Mouse (Mus musculus) midbrain, embryonic 16.5 days (tissue): Measurements from ENCODE around the gene Cdrt4. TPM values are rescaled to one million over a fixed set of nuclear protein-coding genes. Genes with fewer than 3 reads are reported as not detected.

Experiments used
- ATAC-seq: fragments of 200-750 bp; cut with Nextera tagmentation; 2 replicates; pipeline ENCODE4 v1.8.0; 2017; ENCODE audit warnings: moderate TSS enrichment
- H3K27ac ChIP-seq: fragments of 300-500 bp; sonication (generic); 2 replicates; pipeline ENCODE4 v1.5.1; 2014; ENCODE audit warnings: mild to moderate bottlenecking, low read length, mixed read lengths
- H3K27me3 ChIP-seq: fragments of 300-500 bp; sonication (generic); 2 replicates; pipeline ENCODE4 v1.6.1; 2014; ENCODE audit warnings: low read depth, low read length, mixed read lengths; ENCODE audit not compliant: control insufficient read depth, insufficient read depth
- H3K36me3 ChIP-seq: fragments of 300-500 bp; sonication (generic); 2 replicates; pipeline ENCODE4 v1.6.1; 2014; ENCODE audit warnings: mild to moderate bottlenecking, low read length, moderate library complexity, mixed read lengths; ENCODE audit not compliant: control insufficient read depth, insufficient read depth
- H3K4me1 ChIP-seq: fragments of 300-500 bp; sonication (generic); 2 replicates; pipeline ENCODE4 v1.6.1; 2014; ENCODE audit warnings: mild to moderate bottlenecking, low read length, mixed read lengths; ENCODE audit not compliant: control insufficient read depth, insufficient read depth
- H3K4me2 ChIP-seq: fragments of 300-500 bp; sonication (generic); 2 replicates; pipeline ENCODE4 v1.6.1; 2014; ENCODE audit warnings: mild to moderate bottlenecking, low read length, mixed read lengths
- H3K4me3 ChIP-seq: fragments of 300-500 bp; sonication (generic); 2 replicates; pipeline ENCODE4 v1.5.1; 2014; ENCODE audit warnings: low read depth, mild to moderate bottlenecking, low read length, moderate library complexity, mixed read lengths
- H3K9ac ChIP-seq: fragments of 300-500 bp; sonication (generic); 2 replicates; pipeline ENCODE4 v1.6.1; 2014; ENCODE audit warnings: low read depth, low read length, mixed read lengths
- H3K9me3 ChIP-seq: fragments of 300-500 bp; sonication (generic); replicated peaks from 2 replicates; pipeline ENCODE4 v1.6.1; 2014; ENCODE audit warnings: mild to moderate bottlenecking, low read length, mixed read lengths; ENCODE audit not compliant: control insufficient read depth, poor library complexity, severe bottlenecking
- WGBS: fragments of 180-500 bp; shearing (Covaris S2); extraction: QIAGEN DNeasy Blood & Tissue Kit; methylation state at CpG from one replicate; pipeline ENCODE4 v1.1.7; 2014; 5-methylcytosine and 5-hydroxymethylcytosine counted together
- polyA plus RNA-seq: library from polyadenylated mRNA; unstranded; fragments of >200 nt; fragmentation: Nextera tagmentation; extraction: Ambion mirVana; gene quantifications from 2 replicates; pipeline ENCODE4 v1.2.1, GENCODE M21; 2015

Cdrt4 gene
- polyA plus RNA-seq, 1 experiment from 2014 or later, result not detected

GRCm38 (mm10) chr11:62934795-62935514 is 16.0 kb upstream of the Cdrt4 start:
- H3K9ac ChIP-seq, result no peak overlapping the region
- no peak overlapping the region for H3K4me3 ChIP-seq
- H3K36me3 ChIP-seq, result no peaks in the 10 kb centered on the region
- 88% methylated on average over 11 of the region's 11 CpGs for WGBS
- no peaks in the 10 kb centered on the region for H3K4me1 ChIP-seq
- no peaks in the 10 kb centered on the region for H3K27me3 ChIP-seq
- no peak overlapping the region for H3K27ac ChIP-seq
- H3K4me2 ChIP-seq, result no peak overlapping the region
- no peak for ATAC-seq
- H3K9me3 ChIP-seq, result no peaks in the 10 kb centered on the region

GRCm38 (mm10) chr11:62937986-62938385 is 13.0 kb upstream of the Cdrt4 start:
- no peaks in the 10 kb centered on the region for H3K4me1 ChIP-seq
- H3K9ac ChIP-seq, result no peak overlapping the region
- no peaks in the 10 kb centered on the region for H3K36me3 ChIP-seq
- no peak for ATAC-seq
- no peaks in the 10 kb centered on the region for H3K27me3 ChIP-seq
- no peak overlapping the region for H3K27ac ChIP-seq
- 89% methylated on average over 6 of the region's 6 CpGs for WGBS
- no peak overlapping the region for H3K4me3 ChIP-seq
- H3K9me3 ChIP-seq, result no peaks in the 10 kb centered on the region
- H3K4me2 ChIP-seq, result no peak overlapping the region

GRCm38 (mm10) chr11:62938921-62939320 is 12.1 kb upstream of the Cdrt4 start:
- ATAC-seq, result no peak
- Histone ChIP-seq H3K9ac (no peak overlapping the region), H3K4me3 (no peak overlapping the region), H3K27ac (no peak overlapping the region), H3K4me2 (no peak overlapping the region), H3K9me3 (no peaks in the 10 kb centered on the region), H3K36me3 (no peaks in the 10 kb centered on the region), H3K27me3 (no peaks in the 10 kb centered on the region), H3K4me1 (no peaks in the 10 kb centered on the region)
- 67% methylated on average over 5 of the region's 5 CpGs for WGBS

GRCm38 (mm10) chr11:62940176-62940575 is 10.8 kb upstream of the Cdrt4 start:
- WGBS, result 93% methylated on average over 3 of the region's 3 CpGs
- Histone ChIP-seq H3K4me3 (no peak overlapping the region), H3K27me3 (no peaks in the 10 kb centered on the region), H3K9me3 (no peaks in the 10 kb centered on the region), H3K36me3 (no peaks in the 10 kb centered on the region), H3K4me1 (no peaks in the 10 kb centered on the region), H3K27ac (no peak overlapping the region), H3K4me2 (no peak overlapping the region), H3K9ac (no peak overlapping the region)
- no peak for ATAC-seq

- 78% methylated on average over 6 of the region's 6 CpGs for WGBS
- no peak for ATAC-seq
Measured at GRCm38 (mm10) chr11:62943538-62943937, 7.5 kb upstream of the Cdrt4 start.

GRCm38 (mm10) chr11:62945514-62945913 is 5.5 kb upstream of the Cdrt4 start:
- H3K4me2 ChIP-seq, result no peak overlapping the region
- ATAC-seq, result no peak
- no peaks in the 10 kb centered on the region for H3K9me3 ChIP-seq
- no peaks in the 10 kb centered on the region for H3K4me1 ChIP-seq
- H3K9ac ChIP-seq, result no peak overlapping the region
- H3K27me3 ChIP-seq, result no peaks in the 10 kb centered on the region
- H3K36me3 ChIP-seq, result no peaks in the 10 kb centered on the region
- H3K4me3 ChIP-seq, result no peak overlapping the region
- H3K27ac ChIP-seq, result no peak overlapping the region
- 76% methylated on average over 4 of the region's 4 CpGs for WGBS

More at GRCm38 (mm10) chr11:62943538-62943937, 7.5 kb upstream of the Cdrt4 start:
- no peak overlapping the region for H3K27ac ChIP-seq
- H3K4me2 ChIP-seq, result no peak overlapping the region
- no peak overlapping the region for H3K4me3 ChIP-seq
- H3K4me1 ChIP-seq, result no peaks in the 10 kb centered on the region
- H3K9me3 ChIP-seq, result no peaks in the 10 kb centered on the region
- H3K27me3 ChIP-seq, result no peaks in the 10 kb centered on the region
- H3K36me3 ChIP-seq, result no peaks in the 10 kb centered on the region
- no peak overlapping the region for H3K9ac ChIP-seq

- Histone ChIP-seq H3K36me3 (no peaks in the 10 kb centered on the region), H3K4me1 (no peaks in the 10 kb centered on the region), H3K4me2 (no peak overlapping the region), H3K9me3 (no peaks in the 10 kb centered on the region), H3K27me3 (no peaks in the 10 kb centered on the region), H3K27ac (no peak overlapping the region), H3K4me3 (no peak overlapping the region), H3K9ac (no peak overlapping the region)
- no peak for ATAC-seq
- 79% methylated on average over 1 of the region's 1 CpGs for WGBS
Measured at GRCm38 (mm10) chr11:62949548-62949947, 1.4 kb upstream of the Cdrt4 start.

GRCm38 (mm10) chr11:62954766-62955165 is 3.8 kb downstream of the Cdrt4 start:
- Histone ChIP-seq H3K9ac (no peak overlapping the region), H3K27ac (no peak overlapping the region), H3K4me3 (no peak overlapping the region), H3K4me1 (no peaks in the 10 kb centered on the region), H3K36me3 (no peaks in the 10 kb centered on the region), H3K4me2 (no peak overlapping the region), H3K9me3 (0 out of 2 replicates have a peak, but pooled peaks cover 2% of the 10 kb centered on the region), H3K27me3 (no peaks in the 10 kb centered on the region)
- no peak for ATAC-seq
- 90% methylated on average over 3 of the region's 3 CpGs for WGBS

GRCm38 (mm10) chr11:62955186-62955585 is 4.2 kb downstream of the Cdrt4 start:
- no peak overlapping the region for H3K27ac ChIP-seq
- H3K27me3 ChIP-seq, result no peaks in the 10 kb centered on the region
- H3K4me1 ChIP-seq, result no peaks in the 10 kb centered on the region
- 88% methylated on average over 5 of the region's 5 CpGs for WGBS
- H3K36me3 ChIP-seq, result no peaks in the 10 kb centered on the region
- no peak for ATAC-seq
- H3K9me3 ChIP-seq, result 0 out of 2 replicates have a peak, but pooled peaks cover 2% of the 10 kb centered on the region
- no peak overlapping the region for H3K4me2 ChIP-seq
- no peak overlapping the region for H3K4me3 ChIP-seq
- no peak overlapping the region for H3K9ac ChIP-seq
